Mouse (Mus musculus) megakaryocyte, embryonic 14.5 days (primary cell): ENCODE data around the gene Sipa1l2. TPM values are rescaled to one million over a fixed set of nuclear protein-coding genes. Genes with fewer than 3 reads are reported as not detected.

Source experiments
- H3K27me3 ChIP-seq: replicated peaks from 2 replicates; pipeline ENCODE3; 2012; ENCODE audit warnings: inconsistent platforms
- H3K36me3 ChIP-seq: replicated peaks from 2 replicates; pipeline ENCODE3; 2012; ENCODE audit warnings: low read length, inconsistent platforms, mixed read lengths
- H3K4me1 ChIP-seq: 2 replicates; pipeline ENCODE4 v1.6.1; 2012; ENCODE audit warnings: inconsistent platforms
- H3K4me3 ChIP-seq: replicated peaks from 2 replicates; pipeline ENCODE3; 2012; ENCODE audit warnings: moderate library complexity, mild to moderate bottlenecking, inconsistent platforms
- H3K9me3 ChIP-seq: 2 replicates; pipeline ENCODE4 v1.6.1; 2012; ENCODE audit warnings: inconsistent platforms
- FLI1 ChIP-seq: IDR thresholded peaks from 2 replicates; pipeline ENCODE4 v1.6.1; 2012; ENCODE audit warnings: low read length, inconsistent platforms, mixed read lengths
- GATA1 ChIP-seq: IDR thresholded peaks from 3 replicates; pipeline ENCODE4 v1.6.1; 2012; ENCODE audit warnings: mixed read lengths, low read length, inconsistent platforms, borderline replicate concordance
- polyA plus RNA-seq: library from polyadenylated mRNA; stranded (reverse); fragments of >175 nt; gene quantifications from 2 replicates; pipeline ENCODE4 v1.2.3, GENCODE M21; 2012; ENCODE audit warnings: low replicate concordance; ENCODE audit not compliant: insufficient read depth

Sipa1l2 gene
- polyA plus RNA-seq, 1 experiment, result 0.78 TPM

DNA sequence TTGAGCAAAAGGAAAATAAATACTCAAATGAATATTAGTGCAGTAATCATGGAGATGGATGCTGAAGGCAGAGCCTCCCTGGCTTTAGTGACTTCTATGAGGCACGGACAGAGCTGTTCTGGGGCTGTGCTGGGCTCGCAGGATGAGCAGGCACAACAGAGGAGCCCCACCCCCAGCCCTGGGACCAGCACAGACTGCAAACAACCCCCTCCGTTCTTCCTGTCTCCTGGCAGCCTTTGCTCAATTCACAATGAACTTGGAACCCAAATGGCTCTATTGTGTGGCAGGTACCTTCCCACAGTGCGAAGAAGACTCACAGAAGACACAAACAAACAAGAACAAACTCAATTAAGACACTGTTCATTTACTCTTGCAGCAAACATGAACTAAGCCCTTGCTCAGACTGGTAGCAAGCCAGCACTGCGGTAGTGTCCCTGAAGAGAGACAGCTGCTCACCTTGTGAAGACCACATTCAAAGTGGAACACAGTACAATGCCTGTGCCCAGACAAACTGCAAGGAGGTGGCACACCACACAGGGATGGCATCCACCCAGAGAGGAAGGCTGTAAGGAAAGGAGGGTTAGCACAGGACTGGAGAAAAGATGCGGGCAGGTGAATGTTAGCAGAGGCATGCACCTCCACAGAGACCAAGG lies 64.9 kb downstream of the Sipa1l2 start:
- no peaks in the 10 kb centered on the region for H3K4me1 ChIP-seq
- no peak for TF ChIP-seq GATA1
- no peak for TF ChIP-seq FLI1
- no peak overlapping the region for H3K4me3 ChIP-seq
- H3K27me3 ChIP-seq, result peaks cover 22% of the 10 kb centered on the region
- no peaks in the 10 kb centered on the region for H3K36me3 ChIP-seq
- no peaks in the 10 kb centered on the region for H3K9me3 ChIP-seq

DNA sequence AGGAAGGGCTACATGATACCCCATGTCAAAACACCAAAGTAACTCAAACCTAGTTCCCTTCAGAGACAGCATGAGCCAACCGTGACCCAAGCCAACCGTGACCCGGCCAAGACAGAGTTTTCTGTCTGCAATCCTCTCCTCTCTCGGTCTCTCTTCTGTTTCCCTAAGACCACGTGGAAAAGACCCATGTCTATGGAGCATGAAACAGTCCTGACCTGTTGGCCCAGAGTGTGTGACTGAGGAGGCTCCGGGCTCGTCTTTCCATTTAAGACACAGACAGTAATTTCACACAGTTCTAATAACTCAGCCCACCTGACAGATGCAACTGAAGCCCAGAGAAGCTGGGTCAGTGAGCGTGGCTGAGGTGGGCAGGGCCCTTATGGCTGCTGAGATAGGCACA lies 65.8 kb downstream of the Sipa1l2 start:
- no peaks in the 10 kb centered on the region for H3K9me3 ChIP-seq
- no peaks in the 10 kb centered on the region for H3K36me3 ChIP-seq
- no peak for TF ChIP-seq GATA1
- TF ChIP-seq FLI1, result no peak
- peaks cover 25% of the 10 kb centered on the region for H3K27me3 ChIP-seq
- H3K4me1 ChIP-seq, result no peaks in the 10 kb centered on the region
- H3K4me3 ChIP-seq, result no peak overlapping the region

DNA sequence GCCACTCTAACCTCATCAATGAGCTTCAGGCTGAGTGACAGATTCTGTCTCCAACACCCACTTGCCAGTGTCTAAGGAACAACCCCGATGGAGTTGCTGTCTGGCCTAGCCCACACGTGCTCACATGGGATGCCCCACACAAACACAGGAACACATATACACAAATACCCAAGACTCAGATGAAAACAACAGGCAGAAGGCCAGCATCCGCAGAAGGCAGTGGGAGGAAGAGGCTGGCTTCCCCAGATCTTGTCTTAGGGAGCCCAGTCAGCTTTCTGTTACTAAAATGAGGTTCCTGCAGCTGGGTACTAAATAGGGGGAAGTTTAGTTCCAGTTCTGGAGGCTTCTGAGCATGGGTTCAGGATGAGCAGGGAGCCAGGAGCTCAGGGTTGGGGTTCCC lies 66.8 kb downstream of the Sipa1l2 start:
- Histone ChIP-seq H3K9me3 (no peaks in the 10 kb centered on the region), H3K4me1 (peaks cover 5% of the 10 kb centered on the region; the same call in 1 of the 2 replicates)

DNA sequence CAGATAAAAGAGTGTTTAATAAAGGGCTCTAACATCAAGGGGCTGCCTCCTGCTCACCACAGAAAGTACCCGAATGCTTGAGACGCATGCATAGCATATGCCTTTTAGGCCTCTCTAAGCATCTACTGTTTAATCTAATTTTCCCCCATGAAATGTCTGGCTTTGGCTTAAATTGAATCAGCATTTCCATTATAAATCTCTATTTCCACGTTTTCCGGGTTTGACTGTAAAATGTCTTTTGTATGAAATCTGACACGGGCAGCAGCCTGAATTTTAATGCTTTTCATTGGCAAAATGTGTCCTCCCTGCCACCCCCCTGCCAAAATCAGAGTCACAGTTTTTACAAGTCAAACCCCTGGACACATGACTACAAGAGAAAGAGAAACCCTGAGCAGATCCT lies 69.6 kb downstream of the Sipa1l2 start:
- TF ChIP-seq FLI1, result no peak
- Histone ChIP-seq H3K36me3 (no peaks in the 10 kb centered on the region), H3K9me3 (no peaks in the 10 kb centered on the region), H3K4me3 (no peak overlapping the region), H3K4me1 (peaks cover 5% of the 10 kb centered on the region; the same call in 1 of the 2 replicates), H3K27me3 (peaks cover 30% of the 10 kb centered on the region)

More for the DNA sequence above, 66.8 kb downstream of the Sipa1l2 start:
- TF ChIP-seq FLI1, result no peak
- TF ChIP-seq GATA1, result no peak
- no peak overlapping the region for H3K4me3 ChIP-seq
- peaks cover 32% of the 10 kb centered on the region for H3K27me3 ChIP-seq
- no peaks in the 10 kb centered on the region for H3K36me3 ChIP-seq

DNA sequence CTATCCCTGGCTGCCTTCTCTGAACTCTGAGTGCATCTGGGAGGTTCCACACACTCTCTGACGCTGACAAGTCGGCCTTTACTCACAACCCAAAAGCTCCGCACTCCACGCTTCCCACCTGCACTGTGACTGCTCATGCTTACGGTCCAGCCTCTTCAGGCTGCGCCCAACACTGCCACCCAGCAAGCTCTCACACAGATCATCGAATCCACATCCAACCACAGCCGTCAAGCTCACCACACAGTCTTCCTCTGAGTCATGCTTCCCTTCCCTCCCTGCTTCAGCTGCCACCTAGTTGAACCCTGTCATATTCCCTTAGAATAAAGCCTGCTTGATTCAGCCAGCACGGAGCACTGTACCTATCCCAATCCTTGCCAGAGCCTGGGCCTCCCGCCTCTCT lies 71.1 kb downstream of the Sipa1l2 start:
- H3K36me3 ChIP-seq, result no peaks in the 10 kb centered on the region
- TF ChIP-seq FLI1 (no peak), GATA1 (no peak)
- H3K9me3 ChIP-seq, result no peaks in the 10 kb centered on the region
- peaks cover 29% of the 10 kb centered on the region for H3K27me3 ChIP-seq
- H3K4me3 ChIP-seq, result peak overlapping the region; percentile 38
- H3K4me1 ChIP-seq, result peaks cover 5% of the 10 kb centered on the region; the same call in 1 of the 2 replicates

GRCm38 (mm10) chr8:125495545-125495944 lies 74.1 kb downstream of the Sipa1l2 start:
- Histone ChIP-seq H3K4me1 (peaks cover 9% of the 10 kb centered on the region; the same call in 1 of the 2 replicates), H3K9me3 (no peaks in the 10 kb centered on the region), H3K4me3 (no peak overlapping the region), H3K27me3 (peaks cover 22% of the 10 kb centered on the region), H3K36me3 (no peaks in the 10 kb centered on the region)
- TF ChIP-seq GATA1 (no peak), FLI1 (no peak)

DNA sequence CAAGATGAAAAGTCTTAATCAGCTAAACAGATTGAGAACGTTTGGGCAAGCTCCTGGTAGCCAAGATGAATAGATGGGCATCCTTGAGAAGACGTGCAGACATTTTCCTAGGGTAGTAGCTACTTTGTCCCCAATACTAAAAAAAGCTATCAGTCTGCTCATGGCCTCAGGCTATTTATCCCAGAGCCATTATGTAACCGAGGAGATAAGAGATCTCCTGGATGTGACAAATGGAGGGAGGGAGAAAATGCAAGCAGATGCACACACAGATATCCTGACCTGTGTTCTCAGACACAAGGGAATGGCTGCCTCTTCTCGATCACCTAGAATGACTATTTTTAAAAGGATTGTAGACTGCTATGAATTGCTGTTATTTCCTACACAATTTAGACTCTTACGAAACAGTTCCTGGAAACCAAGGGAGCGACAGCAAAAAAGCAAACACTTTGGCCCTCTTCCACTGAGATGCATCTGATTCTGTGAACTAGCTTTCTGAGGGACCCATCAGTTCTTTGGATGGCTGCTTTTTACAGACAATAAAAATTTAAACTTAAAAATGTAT lies 76.3 kb downstream of the Sipa1l2 start:
- H3K4me3 ChIP-seq, result no peak overlapping the region

GRCm38 (mm10) chr8:125492416-125492815 lies 77.2 kb downstream of the Sipa1l2 start:
- H3K27me3 ChIP-seq, result peaks cover 9% of the 10 kb centered on the region
- H3K36me3 ChIP-seq, result no peaks in the 10 kb centered on the region
- no peak for TF ChIP-seq FLI1
- no peak for TF ChIP-seq GATA1
- no peak overlapping the region for H3K4me3 ChIP-seq
- no peaks in the 10 kb centered on the region for H3K9me3 ChIP-seq
- peaks cover 3% of the 10 kb centered on the region; the same call in 1 of the 2 replicates for H3K4me1 ChIP-seq

More for the DNA sequence above, 76.3 kb downstream of the Sipa1l2 start:
- no peak for TF ChIP-seq FLI1
- no peak for TF ChIP-seq GATA1
- Histone ChIP-seq H3K27me3 (peaks cover 13% of the 10 kb centered on the region), H3K4me1 (peaks cover 5% of the 10 kb centered on the region; the same call in 1 of the 2 replicates), H3K36me3 (no peaks in the 10 kb centered on the region), H3K9me3 (no peaks in the 10 kb centered on the region)

GRCm38 (mm10) chr8:125488747-125489146 lies 80.9 kb downstream of the Sipa1l2 start:
- H3K36me3 ChIP-seq, result no peaks in the 10 kb centered on the region
- no peak overlapping the region for H3K4me3 ChIP-seq
- TF ChIP-seq FLI1 (no peak), GATA1 (no peak)
- H3K4me1 ChIP-seq, result peaks cover 3% of the 10 kb centered on the region; the same call in 1 of the 2 replicates
- H3K27me3 ChIP-seq, result peaks cover 3% of the 10 kb centered on the region
- H3K9me3 ChIP-seq, result no peaks in the 10 kb centered on the region

DNA sequence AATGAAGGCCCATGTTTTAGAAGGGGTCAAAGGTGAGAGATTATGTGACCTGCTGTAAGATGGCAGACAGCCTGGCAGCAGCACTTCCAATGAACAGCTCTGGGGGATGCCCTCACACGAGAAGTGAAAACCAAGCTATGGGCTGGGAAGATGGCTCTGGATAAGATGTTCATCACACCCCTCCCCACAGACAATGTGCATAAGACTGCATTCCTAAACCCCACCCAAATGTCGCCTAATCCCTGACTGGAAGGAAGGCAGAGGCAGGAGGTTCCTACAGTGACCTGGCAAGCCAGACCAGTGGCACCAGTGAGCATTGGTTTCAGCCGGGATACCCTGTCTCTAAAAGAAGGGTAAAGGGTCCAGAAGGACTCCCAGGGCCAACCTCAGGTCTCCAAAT lies 83.9 kb downstream of the Sipa1l2 start:
- Histone ChIP-seq H3K27me3 (no peaks in the 10 kb centered on the region), H3K36me3 (no peaks in the 10 kb centered on the region), H3K4me1 (no peaks in the 10 kb centered on the region), H3K4me3 (no peak overlapping the region), H3K9me3 (peaks cover 17% of the 10 kb centered on the region)
- TF ChIP-seq GATA1, result no peak
- TF ChIP-seq FLI1, result no peak
